26 mouse cellular contexts compared by ENCODE assay signal in genomic region chr9:35499946-35500345, GRCm38 (mm10). TPM values are rescaled to one million over a fixed set of nuclear protein-coding genes. Genes with fewer than 3 reads are reported as not detected.
"Had no signal": no experiment of that assay in that cellular context is flagged by ENCODE, and none has a peak within 500 bp of the region (broad histone marks: within the 10 kb centered on the region; RNA-seq: fewer than 3 reads in every experiment).

No protein-coding gene starts in this region.

- H3K9me3 ChIP-seq: lung, embryonic 15.5 days; midbrain, embryonic 10.5 days; midbrain, embryonic 12.5 days; neural tube, embryonic 13.5 days; neural tube, embryonic 15.5 days had no signal

- H3K4me1 ChIP-seq: lung, embryonic 15.5 days; midbrain, embryonic 10.5 days; midbrain, embryonic 12.5 days; neural tube, embryonic 15.5 days had no signal

- H3K4me3 ChIP-seq: lung, embryonic 15.5 days; midbrain, embryonic 10.5 days; midbrain, embryonic 12.5 days; myocyte; neural tube, embryonic 13.5 days; neural tube, embryonic 15.5 days had no signal

- ATAC-seq: lung, postnatal 0 days; midbrain, embryonic 16.5 days had no signal

- H3K27ac ChIP-seq: lung, embryonic 15.5 days; midbrain, embryonic 10.5 days; midbrain, embryonic 12.5 days; neural tube, embryonic 13.5 days; neural tube, embryonic 15.5 days had no signal

- H3K9ac ChIP-seq: lung, embryonic 15.5 days; midbrain, embryonic 12.5 days; neural tube, embryonic 13.5 days; neural tube, embryonic 15.5 days had no signal

- H3K4me2 ChIP-seq: lung, embryonic 15.5 days; midbrain, embryonic 12.5 days; neural tube, embryonic 13.5 days; neural tube, embryonic 15.5 days had no signal

- H3K27me3 ChIP-seq: lung, embryonic 15.5 days; midbrain, embryonic 12.5 days; neural tube, embryonic 13.5 days; neural tube, embryonic 15.5 days had no signal

- DNase-seq: lung, adult 18-20 months; lung, postnatal 4 days; midbrain, embryonic 14.5 days; retina, postnatal 1 day; right cerebral cortex, adult 18-20 months; right cerebral cortex, postnatal 25 days; right cerebral cortex, postnatal 4 days; spleen, adult 18-20 months; thymus, adult 18-20 months; thymus, postnatal 14 days; thymus, postnatal 36 days had no signal

- H3K36me3 ChIP-seq: lung, embryonic 15.5 days had no signal

RNA-seq across cellular contexts. Expression of gene Gm1113, which starts 18.1 kb away (rescaled TPM):
- total RNA-seq: megakaryocyte, adult 5-6 weeks; megakaryocyte-erythroid progenitor cell, adult 5-6 weeks had no signal
- polyA plus RNA-seq: liver, embryonic 16.5 days; lung, embryonic 15.5 days; lung, postnatal 0 days; midbrain, embryonic 10.5 days; midbrain, embryonic 12.5 days; midbrain, embryonic 14.5 days; midbrain, embryonic 16.5 days; myocyte; neural tube, embryonic 11.5 days; neural tube, embryonic 13.5 days; neural tube, embryonic 15.5 days; small intestine, adult 2 months; stomach, embryonic 14.5 days; stomach, embryonic 16.5 days had no signal

RNA-seq across cellular contexts. Expression of gene Ddx25, which starts 58.4 kb away (rescaled TPM):
- total RNA-seq: megakaryocyte-erythroid progenitor cell, adult 5-6 weeks had no signal
- polyA plus RNA-seq: myocyte had no signal
